Mouse (Mus musculus): ENCODE data around the gene Flvcr2. TPM values are rescaled to one million over a fixed set of nuclear protein-coding genes. Genes with fewer than 3 reads are reported as not detected.

Gene Flvcr2
- polyA plus RNA-seq, 1 experiment from 2014 or later = 3.3 TPM

- Histone ChIP-seq H3K9me3 (ENCODE audit: control insufficient read depth, low read length) (no peaks in the 10 kb centered on the region), H3K27me3 (ENCODE audit: control insufficient read depth, insufficient read depth, low read length) (no peaks in the 10 kb centered on the region), H3K4me3 (ENCODE audit: low read depth, low read length) (no peak overlapping the region), H3K9ac (replicated peaks; ENCODE audit: low read depth, low read length) (no peak overlapping the region), H3K36me3 (ENCODE audit: control insufficient read depth, insufficient read depth, low read length) (no peaks in the 10 kb centered on the region), H3K4me1 (ENCODE audit: control insufficient read depth, insufficient read depth, low read length) (no peaks in the 10 kb centered on the region), H3K4me2 (ENCODE audit: low read depth, low read length) (no peak overlapping the region), H3K27ac (ENCODE audit: low read depth, low read length) (no peak overlapping the region)
- WGBS = 81% methylated on average over 1 of the region's 1 CpGs
- ATAC-seq (ENCODE audit: low read depth) = no peak
Measured at GRCm38 (mm10) chr12:85854271-85854670, 107.9 kb downstream of the Flvcr2 start.

GRCm38 (mm10) chr12:85857300-85857699 is 111.0 kb downstream of the Flvcr2 start:
- H3K9me3 ChIP-seq (ENCODE audit: control insufficient read depth, low read length) = no peaks in the 10 kb centered on the region
- ATAC-seq (ENCODE audit: low read depth) = no peak
- no peak overlapping the region for H3K4me2 ChIP-seq (ENCODE audit: low read depth, low read length)
- H3K27ac ChIP-seq (ENCODE audit: low read depth, low read length) = no peak overlapping the region
- 93% methylated on average over 7 of the region's 7 CpGs for WGBS
- H3K36me3 ChIP-seq (ENCODE audit: control insufficient read depth, insufficient read depth, low read length) = no peaks in the 10 kb centered on the region
- H3K4me3 ChIP-seq (ENCODE audit: low read depth, low read length) = no peak overlapping the region
- peaks cover 3% of the 10 kb centered on the region; the same call in 1 of the 2 replicates for H3K4me1 ChIP-seq (ENCODE audit: control insufficient read depth, insufficient read depth, low read length)
- no peak overlapping the region for H3K9ac ChIP-seq (replicated peaks; ENCODE audit: low read depth, low read length)
- no peaks in the 10 kb centered on the region for H3K27me3 ChIP-seq (ENCODE audit: control insufficient read depth, insufficient read depth, low read length)

- H3K4me1 ChIP-seq (ENCODE audit: control insufficient read depth, insufficient read depth, low read length) = peaks cover 3% of the 10 kb centered on the region; the same call in 1 of the 2 replicates
- H3K4me3 ChIP-seq (ENCODE audit: low read depth, low read length) = no peak overlapping the region
- no peaks in the 10 kb centered on the region for H3K9me3 ChIP-seq (ENCODE audit: control insufficient read depth, low read length)
- H3K27me3 ChIP-seq (ENCODE audit: control insufficient read depth, insufficient read depth, low read length) = no peaks in the 10 kb centered on the region
- no peak overlapping the region for H3K9ac ChIP-seq (replicated peaks; ENCODE audit: low read depth, low read length)
- no peak overlapping the region for H3K27ac ChIP-seq (ENCODE audit: low read depth, low read length)
- H3K36me3 ChIP-seq (ENCODE audit: control insufficient read depth, insufficient read depth, low read length) = no peaks in the 10 kb centered on the region
- 74% methylated on average over 3 of the region's 3 CpGs for WGBS
- H3K4me2 ChIP-seq (ENCODE audit: low read depth, low read length) = no peak overlapping the region
- ATAC-seq (ENCODE audit: low read depth) = no peak
Measured at GRCm38 (mm10) chr12:85859111-85859510, 112.8 kb downstream of the Flvcr2 start.

GRCm38 (mm10) chr12:85859511-85860189 is 113.3 kb downstream of the Flvcr2 start:
- H3K4me2 ChIP-seq (ENCODE audit: low read depth, low read length) = no peak overlapping the region
- no peaks in the 10 kb centered on the region for H3K36me3 ChIP-seq (ENCODE audit: control insufficient read depth, insufficient read depth, low read length)
- H3K9ac ChIP-seq (replicated peaks; ENCODE audit: low read depth, low read length) = no peak overlapping the region
- peaks cover 3% of the 10 kb centered on the region; the same call in 1 of the 2 replicates for H3K4me1 ChIP-seq (ENCODE audit: control insufficient read depth, insufficient read depth, low read length)
- no peak overlapping the region for H3K4me3 ChIP-seq (ENCODE audit: low read depth, low read length)
- WGBS = 45% methylated on average over 3 of the region's 3 CpGs
- ATAC-seq (ENCODE audit: low read depth) = no peak
- H3K27me3 ChIP-seq (ENCODE audit: control insufficient read depth, insufficient read depth, low read length) = no peaks in the 10 kb centered on the region
- H3K9me3 ChIP-seq (ENCODE audit: control insufficient read depth, low read length) = no peaks in the 10 kb centered on the region
- H3K27ac ChIP-seq (ENCODE audit: low read depth, low read length) = no peak overlapping the region

DNA sequence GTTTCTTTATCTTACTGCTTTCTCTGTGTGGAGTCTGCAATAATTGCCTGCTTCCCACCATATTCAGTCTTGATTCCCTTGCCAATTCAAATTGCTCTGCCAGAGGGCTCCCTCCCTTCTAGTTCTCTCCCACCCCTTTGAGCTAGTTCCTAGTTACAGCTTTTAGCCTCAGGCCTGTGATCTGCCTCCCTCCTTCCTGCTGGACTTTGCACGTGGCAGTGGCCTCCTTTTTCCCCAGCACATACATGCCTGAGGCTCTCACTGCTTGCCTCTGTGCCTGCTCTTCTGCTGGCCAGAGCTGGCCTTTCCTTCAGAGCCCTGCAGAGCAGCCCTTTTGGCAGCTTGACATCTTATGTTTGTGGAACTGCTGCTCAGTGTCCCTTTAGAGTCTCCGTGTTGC is 116.2 kb downstream of the Flvcr2 start:
- Histone ChIP-seq H3K9me3 (ENCODE audit: control insufficient read depth, low read length) (no peaks in the 10 kb centered on the region), H3K36me3 (ENCODE audit: control insufficient read depth, insufficient read depth, low read length) (no peaks in the 10 kb centered on the region), H3K27ac (ENCODE audit: low read depth, low read length) (no peak overlapping the region), H3K4me3 (ENCODE audit: low read depth, low read length) (no peak overlapping the region), H3K4me1 (ENCODE audit: control insufficient read depth, insufficient read depth, low read length) (peaks cover 3% of the 10 kb centered on the region; the same call in 1 of the 2 replicates), H3K4me2 (ENCODE audit: low read depth, low read length) (no peak overlapping the region), H3K27me3 (ENCODE audit: control insufficient read depth, insufficient read depth, low read length) (no peaks in the 10 kb centered on the region), H3K9ac (replicated peaks; ENCODE audit: low read depth, low read length) (no peak overlapping the region)
- WGBS = 20% methylated on average over 2 of the region's 2 CpGs
- ATAC-seq (ENCODE audit: low read depth) = no peak

Small RNA genes lying within 50 kb of the gene (microRNA-seq; reads per million reads assigned to microRNA genes)
- gene Gm47285 = not detected

Other genes with a start within 250 kb of the Flvcr2 start
- gene Jdp2, start 147.5 kb upstream of the Flvcr2 start, polyA plus RNA-seq (2014; fragmentation: Nextera tagmentation; extraction: Ambion mirVana) = 1.5 and 2.9 TPM in 2 replicates
- 0.36 and 0.39 TPM in 2 replicates for gene Batf, start 59.9 kb upstream of the Flvcr2 start, polyA plus RNA-seq (2014; fragmentation: Nextera tagmentation; extraction: Ambion mirVana)
- gene Erg28, start 78.0 kb downstream of the Flvcr2 start, polyA plus RNA-seq (2014; fragmentation: Nextera tagmentation; extraction: Ambion mirVana) = 88.1 and 104 TPM in 2 replicates
- gene Ttll5, start 78.1 kb downstream of the Flvcr2 start, polyA plus RNA-seq (2014; fragmentation: Nextera tagmentation; extraction: Ambion mirVana) = 16.8 and 18.0 TPM in 2 replicates